Mouse (Mus musculus) embryonic facial prominence, embryonic 15.5 days (tissue): ENCODE data around the gene Heatr4. TPM values are rescaled to one million over a fixed set of nuclear protein-coding genes. Genes with fewer than 3 reads are reported as not detected.
"Not testable (repeated sequence)": the region's sequence is repeated elsewhere in the genome, so short reads cannot be mapped to it uniquely, and the experiment has no call there.

Experiments
- ATAC-seq: fragments of 200-750 bp; cut with Nextera tagmentation; 2 replicates; pipeline ENCODE4 v1.8.0; 2017; ENCODE audit warnings: low read depth, moderate TSS enrichment; ENCODE audit not compliant: insufficient number of reproducible peaks, low FRiP score, low TSS enrichment
- H3K27ac ChIP-seq: fragments of 300-500 bp; sonication (generic); replicated peaks from 2 replicates; pipeline ENCODE4 v1.5.1; 2015; ENCODE audit warnings: mild to moderate bottlenecking, inconsistent platforms
- H3K27me3 ChIP-seq: fragments of 300-500 bp; sonication (generic); 2 replicates; pipeline ENCODE4 v1.6.1; 2015; ENCODE audit warnings: inconsistent platforms
- H3K36me3 ChIP-seq: fragments of 300-500 bp; sonication (generic); 2 replicates; pipeline ENCODE4 v1.6.1; 2015; ENCODE audit warnings: mild to moderate bottlenecking, inconsistent platforms
- H3K4me1 ChIP-seq: fragments of 300-500 bp; sonication (generic); 2 replicates; pipeline ENCODE4 v1.6.1; 2015; ENCODE audit warnings: inconsistent platforms
- H3K4me2 ChIP-seq: fragments of 300-500 bp; sonication (generic); replicated peaks from 2 replicates; pipeline ENCODE4 v1.6.1; 2015; ENCODE audit warnings: mild to moderate bottlenecking, inconsistent platforms
- H3K4me3 ChIP-seq: fragments of 300-500 bp; sonication (generic); replicated peaks from 2 replicates; pipeline ENCODE4 v1.5.1; 2015; ENCODE audit warnings: mild to moderate bottlenecking, inconsistent platforms
- H3K9ac ChIP-seq: fragments of 300-500 bp; sonication (generic); 2 replicates; pipeline ENCODE4 v1.6.1; 2015; ENCODE audit warnings: inconsistent platforms
- H3K9me3 ChIP-seq: fragments of 300-500 bp; sonication (generic); replicated peaks from 2 replicates; pipeline ENCODE4 v1.6.1; 2016; ENCODE audit warnings: inconsistent platforms
- WGBS: fragments of 180-500 bp; shearing (Covaris S2); methylation state at CpG from one replicate; pipeline ENCODE4 v1.1.7; 2015; 5-methylcytosine and 5-hydroxymethylcytosine counted together
- polyA plus RNA-seq: library from polyadenylated mRNA; unstranded; fragments of >200 nt; fragmentation: Nextera tagmentation; extraction: Ambion mirVana; gene quantifications from 2 replicates; pipeline ENCODE4 v1.2.1, GENCODE M21; 2015

The Heatr4 gene
- polyA plus RNA-seq, 1 experiment from 2014 or later: not detected

- H3K4me2 ChIP-seq: peak overlapping the region; percentile 93
- peak; percentile 67 for ATAC-seq
- H3K4me1 ChIP-seq: peaks cover 29% of the 10 kb centered on the region
- peak overlapping the region; percentile 86 for H3K4me3 ChIP-seq
- H3K27me3 ChIP-seq: no peaks in the 10 kb centered on the region
- H3K27ac ChIP-seq: peak overlapping the region; percentile 87
- under 1% methylated on average over 116 of the region's 116 CpGs for WGBS
- H3K36me3 ChIP-seq: peaks cover 11% of the 10 kb centered on the region; the same call in 1 of the 2 replicates
- H3K9ac ChIP-seq: peak overlapping the region; percentile 70
- H3K9me3 ChIP-seq: no peaks in the 10 kb centered on the region
Measured at GRCm38 (mm10) chr12:83950840-83951701, 33.6 kb downstream of the Heatr4 start.

GRCm38 (mm10) chr12:83950493-83950839, 34.2 kb downstream of the Heatr4 start, which contains the start of gene Riox1:
Gene Riox1 (plus strand): TSS chr12:83950608.
- H3K4me2 ChIP-seq: peak within 1 kb of the TSS; percentile 93
- H3K4me3 ChIP-seq: peak within 1 kb of the TSS; percentile 86
- H3K4me1 ChIP-seq: peaks cover 29% of the 10 kb centered on the region
- peak within 1 kb of the TSS; percentile 87 for H3K27ac ChIP-seq
- H3K9ac ChIP-seq: peak within 1 kb of the TSS; percentile 70
- peaks cover 7% of the 10 kb centered on the region; the same call in 1 of the 2 replicates for H3K36me3 ChIP-seq
- H3K27me3 ChIP-seq: no peaks in the 10 kb centered on the region
- H3K9me3 ChIP-seq: no peaks in the 10 kb centered on the region
- ATAC-seq: peak; percentile 94
- 0% methylated on average over 37 of the region's 37 CpGs for WGBS

- Histone ChIP-seq H3K27ac (peak overlapping the region; percentile 87; the same call in 1 of the 2 replicates), H3K36me3 (peaks cover 7% of the 10 kb centered on the region; the same call in 1 of the 2 replicates), H3K9ac (peak overlapping the region; percentile 70; the same call in 1 of the 2 replicates), H3K4me3 (peak overlapping the region; percentile 86), H3K27me3 (no peaks in the 10 kb centered on the region), H3K4me1 (peaks cover 29% of the 10 kb centered on the region), H3K4me2 (peak overlapping the region; percentile 93), H3K9me3 (no peaks in the 10 kb centered on the region)
- 23% methylated on average over 11 of the region's 11 CpGs for WGBS
- ATAC-seq: no peak
Measured at GRCm38 (mm10) chr12:83949776-83950492, 34.7 kb downstream of the Heatr4 start.

GRCm38 (mm10) chr12:83949043-83949442, 35.6 kb downstream of the Heatr4 start:
- Histone ChIP-seq H3K4me2 (no peak overlapping the region), H3K4me3 (no peak overlapping the region), H3K9me3 (no peaks in the 10 kb centered on the region), H3K27ac (no peak overlapping the region), H3K27me3 (no peaks in the 10 kb centered on the region), H3K9ac (no peak overlapping the region), H3K36me3 (peaks cover 7% of the 10 kb centered on the region; the same call in 1 of the 2 replicates), H3K4me1 (peaks cover 29% of the 10 kb centered on the region)
- WGBS: 81% methylated on average over 4 of the region's 4 CpGs
- no peak for ATAC-seq

- Histone ChIP-seq H3K4me2 (no peak overlapping the region), H3K9ac (no peak overlapping the region), H3K27me3 (no peaks in the 10 kb centered on the region), H3K4me3 (no peak overlapping the region), H3K36me3 (no peaks in the 10 kb centered on the region), H3K27ac (no peak overlapping the region), H3K9me3 (no peaks in the 10 kb centered on the region), H3K4me1 (peaks cover 18% of the 10 kb centered on the region)
- WGBS: 80% methylated on average over 8 of the region's 8 CpGs
- no peak for ATAC-seq
Measured at GRCm38 (mm10) chr12:83947260-83947811, 37.3 kb downstream of the Heatr4 start.

- 75% methylated on average over 3 of the region's 3 CpGs for WGBS
- no peak overlapping the region for H3K9ac ChIP-seq
- no peak overlapping the region for H3K4me3 ChIP-seq
- H3K27ac ChIP-seq: no peak overlapping the region
- H3K9me3 ChIP-seq: no peaks in the 10 kb centered on the region
- no peak overlapping the region for H3K4me2 ChIP-seq
- no peaks in the 10 kb centered on the region for H3K4me1 ChIP-seq
- no peaks in the 10 kb centered on the region for H3K27me3 ChIP-seq
- ATAC-seq: no peak
- H3K36me3 ChIP-seq: no peaks in the 10 kb centered on the region
Measured at GRCm38 (mm10) chr12:83941938-83942337, 42.7 kb downstream of the Heatr4 start.

GRCm38 (mm10) chr12:83940031-83940430, 44.6 kb downstream of the Heatr4 start:
- H3K4me1 ChIP-seq: no peaks in the 10 kb centered on the region
- H3K9me3 ChIP-seq: no peaks in the 10 kb centered on the region
- no peaks in the 10 kb centered on the region for H3K36me3 ChIP-seq
- WGBS: 53% methylated on average over 4 of the region's 4 CpGs
- no peak overlapping the region for H3K4me2 ChIP-seq
- ATAC-seq: no peak
- no peak overlapping the region for H3K9ac ChIP-seq
- H3K4me3 ChIP-seq: no peak overlapping the region
- H3K27me3 ChIP-seq: no peaks in the 10 kb centered on the region
- H3K27ac ChIP-seq: no peak overlapping the region

- Histone ChIP-seq H3K4me3 (no peak overlapping the region), H3K36me3 (no peaks in the 10 kb centered on the region), H3K4me2 (no peak overlapping the region), H3K4me1 (no peaks in the 10 kb centered on the region), H3K9me3 (no peaks in the 10 kb centered on the region), H3K27me3 (no peaks in the 10 kb centered on the region), H3K27ac (no peak overlapping the region), H3K9ac (no peak overlapping the region)
- 66% methylated on average over 2 of the region's 2 CpGs for WGBS
- ATAC-seq: no peak
Measured at GRCm38 (mm10) chr12:83939332-83939731, 45.3 kb downstream of the Heatr4 start.

- not testable (repeated sequence) for H3K9ac ChIP-seq, H3K27ac ChIP-seq, H3K9me3 ChIP-seq, H3K4me2 ChIP-seq, H3K4me1 ChIP-seq, H3K27me3 ChIP-seq, H3K4me3 ChIP-seq, ATAC-seq, H3K36me3 ChIP-seq
- WGBS: 25% methylated on average over 1 of the region's 1 CpGs
Measured at GRCm38 (mm10) chr12:83938592-83938991, 46.1 kb downstream of the Heatr4 start.

GRCm38 (mm10) chr12:83937600-83937999, 47.1 kb downstream of the Heatr4 start:
- Histone ChIP-seq H3K9ac (no peak overlapping the region), H3K9me3 (no peaks in the 10 kb centered on the region), H3K4me2 (no peak overlapping the region), H3K27me3 (no peaks in the 10 kb centered on the region), H3K4me3 (no peak overlapping the region), H3K4me1 (no peaks in the 10 kb centered on the region), H3K36me3 (no peaks in the 10 kb centered on the region), H3K27ac (no peak overlapping the region)
- 65% methylated on average over 10 of the region's 10 CpGs for WGBS
- no peak for ATAC-seq

- Histone ChIP-seq H3K27ac (no peak overlapping the region), H3K9me3 (no peaks in the 10 kb centered on the region), H3K4me1 (no peaks in the 10 kb centered on the region), H3K4me2 (no peak overlapping the region), H3K9ac (no peak overlapping the region), H3K36me3 (no peaks in the 10 kb centered on the region), H3K27me3 (no peaks in the 10 kb centered on the region), H3K4me3 (no peak overlapping the region)
- no peak for ATAC-seq
- WGBS: 25% methylated on average over 2 of the region's 2 CpGs
Measured at GRCm38 (mm10) chr12:83929186-83929804, 55.4 kb downstream of the Heatr4 start.
